Mouse (Mus musculus) limb, embryonic 14.5 days (tissue): ENCODE data around the gene Mcam. TPM values are rescaled to one million over a fixed set of nuclear protein-coding genes. Genes with fewer than 3 reads are reported as not detected.

Source experiments
- ATAC-seq: fragments of 200-750 bp; cut with Nextera tagmentation; 2 replicates; pipeline ENCODE4 v1.8.0; 2017; ENCODE audit warnings: low read depth, moderate number of reproducible peaks, moderate TSS enrichment; ENCODE audit not compliant: low FRiP score
- DNase-seq: peaks from one replicate; pipeline ENCODE4 v3.0.0-alpha.2; 2015; ENCODE audit warnings: low spot score
- H3K27ac ChIP-seq: fragments of 300-500 bp; sonication (generic); replicated peaks from 2 replicates; pipeline ENCODE4 v1.5.1; 2014; ENCODE audit warnings: low read depth, mild to moderate bottlenecking, low read length, moderate library complexity, mixed read lengths
- H3K27me3 ChIP-seq: fragments of 300-500 bp; sonication (generic); 2 replicates; pipeline ENCODE4 v1.6.1; 2014; ENCODE audit warnings: low read length, mixed read lengths; ENCODE audit not compliant: control insufficient read depth, insufficient read depth
- H3K36me3 ChIP-seq: fragments of 300-500 bp; sonication (generic); 2 replicates; pipeline ENCODE4 v1.6.1; 2014; ENCODE audit warnings: mild to moderate bottlenecking, low read length, moderate library complexity, mixed read lengths; ENCODE audit not compliant: control insufficient read depth, insufficient read depth
- H3K4me1 ChIP-seq: fragments of 300-500 bp; sonication (generic); 2 replicates; pipeline ENCODE4 v1.6.1; 2014; ENCODE audit warnings: antibody characterized with exemption, low read length, mixed read lengths; ENCODE audit not compliant: control insufficient read depth, insufficient read depth
- H3K4me2 ChIP-seq: fragments of 300-500 bp; sonication (generic); replicated peaks from 2 replicates; pipeline ENCODE4 v1.6.1; 2014; ENCODE audit warnings: low read depth, mild to moderate bottlenecking, low read length, moderate library complexity; ENCODE audit not compliant: severe bottlenecking
- H3K4me3 ChIP-seq: fragments of 300-500 bp; sonication (generic); replicated peaks from 2 replicates; pipeline ENCODE4 v1.5.1; 2014; ENCODE audit warnings: low read length
- H3K9ac ChIP-seq: fragments of 300-500 bp; sonication (generic); 2 replicates; pipeline ENCODE4 v1.6.1; 2014; ENCODE audit warnings: mild to moderate bottlenecking, low read depth, low read length, moderate library complexity; ENCODE audit not compliant: severe bottlenecking
- H3K9me3 ChIP-seq: fragments of 300-500 bp; sonication (generic); 2 replicates; pipeline ENCODE4 v1.6.1; 2016; ENCODE audit warnings: low read length; ENCODE audit not compliant: control insufficient read depth
- POLR2A ChIP-seq: fragments of 200-500 bp; IDR thresholded peaks from 2 replicates; pipeline ENCODE4 v1.8.0; 2012; ENCODE audit warnings: inconsistent platforms, mild to moderate bottlenecking, moderate library complexity, borderline replicate concordance; ENCODE audit not compliant: insufficient read depth, insufficient read length; ENCODE audit errors: extremely low read depth
- WGBS: fragments of 180-500 bp; shearing (Covaris S2); extraction: QIAGEN DNeasy Blood & Tissue Kit; methylation state at CpG from one replicate; pipeline ENCODE4 v1.1.7; 2014; 5-methylcytosine and 5-hydroxymethylcytosine counted together
- polyA plus RNA-seq, 2 experiments: library from polyadenylated mRNA; depleted of rRNA in 1 of 2; stranded (reverse) in 1 of 2; unstranded in 1 of 2; fragments of >200 nt; fragmentation: Nextera tagmentation in 1 of 2; extraction: Ambion mirVana in 1 of 2; gene quantifications; 2 replicates each; pipeline versions ENCODE4 v1.2.1 to v1.2.3; 2012 to 2014

The Mcam gene
- polyA plus RNA-seq (2012; rRNA removed) (82.8 and 101 TPM in 2 replicates), polyA plus RNA-seq (2014; fragmentation: Nextera tagmentation; extraction: Ambion mirVana) (44.2 and 46.3 TPM in 2 replicates)

- Histone ChIP-seq H3K27ac (peak within 1 kb of the TSS; percentile 72), H3K9me3 (no peaks in the 10 kb centered on the region), H3K9ac (peak within 1 kb of the TSS; percentile 66), H3K4me2 (peak within 1 kb of the TSS; percentile 89), H3K27me3 (peaks cover 4% of the 10 kb centered on the region; the same call in 1 of the 2 replicates), H3K4me1 (peaks cover 42% of the 10 kb centered on the region), H3K4me3 (peak within 1 kb of the TSS; percentile 67), H3K36me3 (peaks cover 27% of the 10 kb centered on the region)
- ATAC-seq = peak; percentile 75
- WGBS = 1% methylated on average over 29 of the region's 55 CpGs
- peak; percentile 68 for DNase-seq
- 0 out of 2 replicates have a peak, but pooled peaks have one; percentile 36 for TF ChIP-seq POLR2A
These were observed at the start of gene Mcam for GRCm38 (mm10) chr9:44134101-44134850. TSS of gene Mcam (plus strand) at chr9:44134469.

GRCm38 (mm10) chr9:44084659-44085229, 49.5 kb upstream of the Mcam start:
- Histone ChIP-seq H3K36me3 (no peaks in the 10 kb centered on the region), H3K4me1 (peaks cover 47% of the 10 kb centered on the region), H3K27me3 (peaks cover 14% of the 10 kb centered on the region), H3K9ac (peak overlapping the region; percentile 70), H3K4me2 (peak overlapping the region; percentile 98), H3K4me3 (peak overlapping the region; percentile 61), H3K9me3 (no peaks in the 10 kb centered on the region), H3K27ac (no peak overlapping the region)
- TF ChIP-seq POLR2A = no peak
- peak; percentile 73 for ATAC-seq
- peak; percentile 67 for DNase-seq
- 0% methylated on average over 24 of the region's 62 CpGs for WGBS

- H3K4me1 ChIP-seq = peaks cover 46% of the 10 kb centered on the region
- peaks cover 14% of the 10 kb centered on the region for H3K27me3 ChIP-seq
- WGBS = 3% methylated on average over 9 of the region's 10 CpGs
These were observed 49.0 kb upstream of the Mcam start for GRCm38 (mm10) chr9:44085276-44085675.

GRCm38 (mm10) chr9:44085741-44086665, 48.3 kb upstream of the Mcam start:
- Histone ChIP-seq H3K4me1 (peaks cover 44% of the 10 kb centered on the region), H3K4me2 (peak overlapping the region; percentile 98), H3K27me3 (peaks cover 14% of the 10 kb centered on the region), H3K36me3 (0 out of 2 replicates have a peak, but pooled peaks cover 8% of the 10 kb centered on the region), H3K9me3 (no peaks in the 10 kb centered on the region), H3K9ac (no peak overlapping the region), H3K27ac (no peak overlapping the region), H3K4me3 (peak overlapping the region; percentile 61; the same call in 1 of the 2 replicates)
- ATAC-seq (no peak), DNase-seq (no peak)
- whole genome bisulfite sequencing = 71% methylated on average over 15 of the region's 15 CpGs
- no peak for TF ChIP-seq POLR2A

More at GRCm38 (mm10) chr9:44085276-44085675, 49.0 kb upstream of the Mcam start:
- no peak overlapping the region for H3K27ac ChIP-seq
- DNase-seq (no peak), ATAC-seq (no peak; the same call in 1 of the 2 replicates)
- H3K36me3 ChIP-seq = 0 out of 2 replicates have a peak, but pooled peaks cover 5% of the 10 kb centered on the region
- TF ChIP-seq POLR2A = no peak
- no peaks in the 10 kb centered on the region for H3K9me3 ChIP-seq
- peak overlapping the region; percentile 98 for H3K4me2 ChIP-seq
- H3K9ac ChIP-seq = peak overlapping the region; percentile 70
- peak overlapping the region; percentile 61 for H3K4me3 ChIP-seq
